Comparison of ENCODE assay signal across 11 mouse cellular contexts in genomic region chr9:61235653-61236610, GRCm38 (mm10).
DNase-seq lines count a peak whose midpoint lies in the region; ATAC-seq lines count a peak whose summit lies in the region.
"Had no signal": no experiment of that assay in that cellular context is flagged by ENCODE, and none has a peak within 500 bp of the region (broad histone marks: within the 10 kb centered on the region; RNA-seq: fewer than 3 reads in every experiment).

No protein-coding gene starts in this region.

- peaks cover 14% of the 10 kb centered on the region for H3K4me1 ChIP-seq in kidney, embryonic 15.5 days
- H3K4me1 ChIP-seq in hindbrain, embryonic 11.5 days (replicated peaks; ENCODE audit: control insufficient read depth, insufficient read depth, low read length): peaks cover 21% of the 10 kb centered on the region
- H3K4me1 ChIP-seq in midbrain, embryonic 15.5 days: peaks cover 50% of the 10 kb centered on the region

- H3K9ac ChIP-seq in kidney, embryonic 15.5 days: no peak overlapping the region
- H3K9ac ChIP-seq in hindbrain, embryonic 11.5 days (ENCODE audit: low read depth, low read length): no peak overlapping the region
- no peak overlapping the region for H3K9ac ChIP-seq in midbrain, embryonic 15.5 days
- H3K9ac ChIP-seq: liver, embryonic 14.5 days had no signal

- no peak overlapping the region for H3K4me3 ChIP-seq in kidney, embryonic 15.5 days (replicated peaks)
- H3K4me3 ChIP-seq in hindbrain, embryonic 11.5 days (ENCODE audit: low read depth, low read length): no peak overlapping the region
- H3K4me3 ChIP-seq in midbrain, embryonic 15.5 days: no peak overlapping the region

- no peaks in the 10 kb centered on the region for H3K9me3 ChIP-seq in kidney, embryonic 15.5 days (replicated peaks)
- H3K9me3 ChIP-seq in hindbrain, embryonic 11.5 days (ENCODE audit: control insufficient read depth, low read length): no peaks in the 10 kb centered on the region
- no peaks in the 10 kb centered on the region for H3K9me3 ChIP-seq in midbrain, embryonic 15.5 days

- 41% methylated on average over 17 of the region's 17 CpGs for WGBS in kidney, embryonic 15.5 days
- 27% methylated on average over 17 of the region's 17 CpGs for WGBS in hindbrain, embryonic 11.5 days
- WGBS in midbrain, embryonic 15.5 days: 7% methylated on average over 17 of the region's 17 CpGs

- no peaks in the 10 kb centered on the region for H3K36me3 ChIP-seq in kidney, embryonic 15.5 days
- no peaks in the 10 kb centered on the region for H3K36me3 ChIP-seq in hindbrain, embryonic 11.5 days (ENCODE audit: control insufficient read depth, insufficient read depth, low read length)
- H3K36me3 ChIP-seq in midbrain, embryonic 15.5 days (replicated peaks): no peaks in the 10 kb centered on the region

- H3K27me3 ChIP-seq in kidney, embryonic 15.5 days: peaks cover 52% of the 10 kb centered on the region
- peaks cover 8% of the 10 kb centered on the region for H3K27me3 ChIP-seq in hindbrain, embryonic 11.5 days (ENCODE audit: control insufficient read depth, insufficient read depth, low read length)
- 0 out of 2 replicates have a peak, but pooled peaks cover 6% of the 10 kb centered on the region for H3K27me3 ChIP-seq in midbrain, embryonic 15.5 days (replicated peaks)

- ATAC-seq in kidney, embryonic 15.5 days (replicated peaks; ENCODE audit: low FRiP score): no peak
- peak; percentile 81 for ATAC-seq in hindbrain, embryonic 11.5 days (ENCODE audit: low FRiP score)
- ATAC-seq in midbrain, embryonic 15.5 days (replicated peaks): peak; percentile 83
- no peak for ATAC-seq in erythroid progenitor cell, adult 5-6 weeks (replicated peaks; ENCODE audit: low FRiP score, poor library complexity, severe bottlenecking)
- ATAC-seq: intestine, postnatal 0 days had no signal

- 0 out of 2 replicates have a peak overlapping the region, but pooled peaks have one; percentile 5 for H3K27ac ChIP-seq in kidney, embryonic 15.5 days
- no peak overlapping the region for H3K27ac ChIP-seq in hindbrain, embryonic 11.5 days (ENCODE audit: low read depth, low read length)
- H3K27ac ChIP-seq in midbrain, embryonic 15.5 days: peak overlapping the region; percentile 67
- H3K27ac ChIP-seq: liver, embryonic 14.5 days had no signal

- DNase-seq in kidney, adult 11 months: no peak
- DNase-seq in Muller cell, postnatal 12 days (ENCODE audit: inconsistent ontology term): peak; percentile 23
- DNase-seq in hindbrain, embryonic 11.5 days (ENCODE audit: low spot score): no peak
- no peak for DNase-seq in urinary bladder, postnatal 25 days (ENCODE audit: low spot score)
- no peak for DNase-seq in ovary, postnatal 10 days (ENCODE audit: low spot score)
- DNase-seq: cerebellum, adult 2 months had no signal

- no peak overlapping the region for H3K4me2 ChIP-seq in kidney, embryonic 15.5 days
- H3K4me2 ChIP-seq in hindbrain, embryonic 11.5 days (replicated peaks; ENCODE audit: low read depth, low read length): no peak overlapping the region
- H3K4me2 ChIP-seq in midbrain, embryonic 15.5 days: no peak overlapping the region

Comparison
In these comparisons a context has a peak if more than half of its experiments do, and no peak if none do; other contexts are left out.
1. ATAC-seq: peak in hindbrain, embryonic 11.5 days (single experiment) and midbrain, embryonic 15.5 days (single experiment); none in kidney, embryonic 15.5 days (single experiment) and erythroid progenitor cell, adult 5-6 weeks (single experiment).